Comparison of ENCODE assay signal across 37 mouse cellular contexts in the genomic region with DNA sequence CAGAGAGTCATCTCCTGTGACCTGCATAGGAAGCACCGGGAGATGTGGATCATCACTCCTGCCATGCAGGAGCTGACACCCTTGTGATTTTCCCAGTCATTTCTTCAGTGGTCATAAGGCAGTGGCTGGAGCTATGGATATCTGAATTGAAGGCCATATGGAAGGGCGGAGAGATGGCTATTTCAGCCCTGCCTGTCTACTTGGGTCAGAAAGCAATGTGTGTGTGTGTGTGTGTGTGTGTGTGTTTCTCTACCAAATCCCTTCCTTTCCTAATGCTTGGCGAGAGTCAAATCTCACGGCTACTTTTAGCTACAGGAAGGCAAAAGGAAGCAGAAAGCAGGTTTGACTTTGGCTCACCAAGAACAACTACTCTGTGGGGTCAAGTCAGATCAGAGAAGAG. TPM values are rescaled to one million over a fixed set of nuclear protein-coding genes. Genes with fewer than 3 reads are reported as not detected.
"Had no signal": no experiment of that assay in that cellular context is flagged by ENCODE, and none has a peak within 500 bp of the region (broad histone marks: within the 10 kb centered on the region; RNA-seq: fewer than 3 reads in every experiment).

No protein-coding gene starts in this region.

- H3K4me2 ChIP-seq: heart, embryonic 13.5 days; heart, embryonic 15.5 days; hindbrain, embryonic 12.5 days; hindbrain, embryonic 13.5 days; hindbrain, embryonic 14.5 days; hindbrain, embryonic 15.5 days; kidney, embryonic 15.5 days had no signal

- H3K27me3 ChIP-seq: hindbrain, embryonic 12.5 days had no signal

- DNase-seq: heart, postnatal 10 days; heart, postnatal 14 days; heart, postnatal 36 days; heart, postnatal 4 days; kidney, adult 11 months; kidney, adult 18-20 months; kidney, adult 2 months; kidney, adult 8-10 months; kidney, adult 9 months; kidney, postnatal 10 days; kidney, postnatal 14 days; kidney, postnatal 25 days; kidney, postnatal 36 days; kidney, postnatal 4 days; layer of hippocampus, adult 9-11 months; layer of hippocampus, postnatal 36 days had no signal

- H3K27ac ChIP-seq: heart, embryonic 13.5 days; heart, embryonic 15.5 days; hindbrain, embryonic 10.5 days; hindbrain, embryonic 12.5 days; hindbrain, embryonic 13.5 days; hindbrain, embryonic 14.5 days; hindbrain, embryonic 15.5 days; kidney, embryonic 15.5 days; kidney, postnatal 0 days; layer of hippocampus, adult 2 months; left cerebral cortex, adult 2 months had no signal

- H3K4me3 ChIP-seq: heart, embryonic 13.5 days; heart, embryonic 15.5 days; hindbrain, embryonic 10.5 days; hindbrain, embryonic 12.5 days; hindbrain, embryonic 13.5 days; hindbrain, embryonic 15.5 days; kidney, embryonic 15.5 days; layer of hippocampus, adult 2 months; left cerebral cortex, adult 2 months had no signal

- H3K4me1 ChIP-seq: heart, embryonic 13.5 days; heart, embryonic 15.5 days; kidney, embryonic 15.5 days had no signal

- ATAC-seq: hindbrain, embryonic 16.5 days; inflammation-experienced regulatory T-cells, adult 6 months; intestine, embryonic 16.5 days; intestine, postnatal 0 days had no signal

- H3K9me3 ChIP-seq: heart, embryonic 13.5 days; heart, embryonic 15.5 days; hindbrain, embryonic 10.5 days; hindbrain, embryonic 12.5 days; hindbrain, embryonic 13.5 days; hindbrain, embryonic 15.5 days; kidney, embryonic 15.5 days had no signal

- H3K36me3 ChIP-seq: heart, embryonic 13.5 days; heart, embryonic 15.5 days; hindbrain, embryonic 10.5 days; hindbrain, embryonic 12.5 days; hindbrain, embryonic 13.5 days; hindbrain, embryonic 15.5 days; kidney, embryonic 15.5 days had no signal

- H3K9ac ChIP-seq: heart, embryonic 13.5 days; heart, embryonic 15.5 days; hindbrain, embryonic 12.5 days; hindbrain, embryonic 13.5 days; hindbrain, embryonic 14.5 days; hindbrain, embryonic 15.5 days; kidney, embryonic 15.5 days had no signal

RNA-seq across cellular contexts. Expression of a gene that starts 39.9 kb away (rescaled TPM):
- polyA plus RNA-seq: heart, embryonic 13.5 days; heart, embryonic 14.5 days; heart, embryonic 15.5 days; heart, embryonic 16.5 days; heart, postnatal 0 days; intestine, embryonic 14.5 days; intestine, embryonic 16.5 days; kidney, embryonic 14.5 days; kidney, embryonic 16.5 days; kidney, postnatal 0 days had no signal
